Mouse (Mus musculus): ENCODE results near the gene Ush1g.

DNA sequence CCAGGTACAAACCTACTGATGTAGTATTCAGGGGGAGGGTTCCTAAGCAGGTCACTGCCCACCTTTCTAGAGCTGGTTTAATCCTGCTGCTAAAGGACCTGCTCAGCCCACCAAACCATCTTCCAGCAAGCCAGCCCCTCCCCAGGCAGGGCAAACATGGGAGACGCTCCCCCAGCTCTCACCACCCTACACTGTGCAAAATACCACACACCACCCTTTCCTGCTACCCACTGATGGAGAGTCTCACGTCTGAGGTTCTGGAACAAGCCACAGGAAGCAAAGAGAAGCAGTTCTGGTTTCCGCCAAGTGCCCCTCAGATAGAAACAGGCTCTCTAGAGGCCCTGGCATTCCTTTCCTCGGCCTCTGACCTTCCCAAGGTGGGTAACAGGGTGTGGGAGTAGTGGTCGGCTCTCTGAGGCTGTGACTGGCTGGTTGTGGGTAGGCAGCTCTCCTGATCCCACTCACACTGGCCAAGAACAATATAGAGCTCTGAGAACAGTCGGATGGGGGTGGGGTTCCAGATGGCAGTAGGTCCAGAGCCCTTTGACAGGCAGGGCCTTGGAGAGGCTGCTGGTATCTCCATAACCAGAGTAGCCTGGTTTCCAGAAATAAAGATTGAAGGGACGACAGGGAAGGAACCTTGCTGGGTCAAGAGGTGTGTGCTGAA is 44.3 kb upstream of the Ush1g start:
- TF ChIP-seq CTCF (IDR thresholded peaks at IDR 0.05) (no peak), EP300 (IDR thresholded peaks at IDR 0.05) (no peak)

Measured in lung, postnatal 0 days (tissue).